Mouse (Mus musculus) embryonic facial prominence, embryonic 10.5 days (tissue): Measurements from ENCODE around the gene Cdk7. TPM values are rescaled to one million over a fixed set of nuclear protein-coding genes. Genes with fewer than 3 reads are reported as not detected.

Source experiments
- DNase-seq: peaks from one replicate; pipeline ENCODE4 v3.0.0-alpha.2; 2017; ENCODE audit warnings: low spot score
- H3K27ac ChIP-seq: fragments of 300-500 bp; sonication (generic); replicated peaks from 2 replicates; pipeline ENCODE4 v1.5.1; 2016; ENCODE audit warnings: mild to moderate bottlenecking
- H3K27me3 ChIP-seq: fragments of 300-500 bp; sonication (generic); replicated peaks from 2 replicates; pipeline ENCODE4 v1.6.1; 2016; ENCODE audit warnings: low read depth, mild to moderate bottlenecking; ENCODE audit not compliant: poor library complexity, severe bottlenecking
- H3K36me3 ChIP-seq: fragments of 300-500 bp; sonication (generic); replicated peaks from 2 replicates; pipeline ENCODE4 v1.6.1; 2016; ENCODE audit warnings: mild to moderate bottlenecking, moderate library complexity
- H3K4me1 ChIP-seq: fragments of 300-500 bp; sonication (generic); 2 replicates; pipeline ENCODE4 v1.6.1; 2016
- H3K4me3 ChIP-seq: fragments of 300-500 bp; sonication (generic); 2 replicates; pipeline ENCODE4 v1.5.1; 2016; ENCODE audit warnings: mild to moderate bottlenecking, moderate library complexity
- H3K9me3 ChIP-seq: fragments of 300-500 bp; sonication (generic); 2 replicates; pipeline ENCODE4 v1.6.1; 2016; ENCODE audit warnings: mild to moderate bottlenecking
- WGBS: fragments of 180-500 bp; shearing (Covaris S2); methylation state at CpG from one replicate; pipeline ENCODE4 v1.1.7; 2016; 5-methylcytosine and 5-hydroxymethylcytosine counted together
- polyA plus RNA-seq: library from polyadenylated mRNA; unstranded; fragments of >200 nt; fragmentation: Nextera tagmentation; extraction: Ambion mirVana; gene quantifications from 2 replicates; pipeline ENCODE4 v1.2.1, GENCODE M21; 2016

Gene Cdk7
- polyA plus RNA-seq, 1 experiment from 2014 or later, result 119 TPM

DNA sequence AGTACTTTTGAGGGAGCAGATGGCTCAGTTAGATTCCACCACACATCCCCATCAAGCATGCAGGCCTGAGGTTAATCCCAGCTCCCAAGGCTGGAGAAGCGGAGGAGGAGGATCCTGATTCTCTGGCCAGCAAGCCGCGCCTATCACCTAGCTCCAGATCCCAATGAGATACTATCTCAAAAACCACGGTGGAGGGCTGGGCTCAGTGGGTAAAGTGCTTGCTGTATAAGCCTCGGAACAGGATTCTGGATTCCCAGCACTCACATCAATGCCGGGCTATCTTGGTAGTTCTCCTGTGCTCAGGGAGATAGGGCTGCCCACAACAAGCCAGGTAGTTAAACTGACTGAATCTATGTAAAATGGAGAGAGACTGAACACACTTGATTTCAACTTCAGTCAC is 15.3 kb downstream of the Cdk7 start:
- DNase-seq, result no peak
- no peak overlapping the region for H3K4me3 ChIP-seq
- no peak overlapping the region for H3K27ac ChIP-seq
- WGBS, result 92% methylated on average over 6 of the region's 6 CpGs
- H3K27me3 ChIP-seq, result no peaks in the 10 kb centered on the region
- H3K36me3 ChIP-seq, result peaks cover 99% of the 10 kb centered on the region
- H3K9me3 ChIP-seq, result no peaks in the 10 kb centered on the region
- H3K4me1 ChIP-seq, result no peaks in the 10 kb centered on the region

GRCm38 (mm10) chr13:100706206-100706605 is 24.5 kb downstream of the Cdk7 start:
- H3K4me1 ChIP-seq, result no peaks in the 10 kb centered on the region
- H3K27me3 ChIP-seq, result no peaks in the 10 kb centered on the region
- no peak for DNase-seq
- no peak overlapping the region for H3K27ac ChIP-seq
- 97% methylated on average over 7 of the region's 7 CpGs for WGBS
- H3K9me3 ChIP-seq, result no peaks in the 10 kb centered on the region
- H3K4me3 ChIP-seq, result no peak overlapping the region
- H3K36me3 ChIP-seq, result peaks cover 99% of the 10 kb centered on the region

DNA sequence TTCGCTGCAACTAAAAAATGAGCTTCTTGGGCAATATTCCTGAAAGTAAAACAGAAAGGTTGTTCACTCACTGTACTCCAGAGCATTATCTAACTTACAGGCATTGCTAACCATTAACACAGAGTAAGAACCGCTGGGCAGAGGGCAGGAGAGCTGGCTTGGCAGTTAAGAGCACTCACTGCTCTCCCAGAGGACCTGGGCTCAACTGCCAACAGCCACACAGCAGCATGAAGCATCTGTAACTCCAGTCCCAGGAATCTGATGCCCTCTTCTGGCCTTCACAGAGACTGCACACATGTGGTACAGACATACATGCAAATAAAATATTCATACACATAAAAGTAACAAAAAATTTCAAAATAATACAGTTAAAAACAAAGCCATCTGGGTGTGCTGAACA is 27.3 kb downstream of the Cdk7 start:
- Histone ChIP-seq H3K36me3 (peaks cover 99% of the 10 kb centered on the region), H3K4me1 (no peaks in the 10 kb centered on the region), H3K27me3 (no peaks in the 10 kb centered on the region), H3K9me3 (no peaks in the 10 kb centered on the region), H3K27ac (no peak overlapping the region), H3K4me3 (no peak overlapping the region)
- no peak for DNase-seq
- WGBS, result 95% methylated on average over 2 of the region's 2 CpGs

GRCm38 (mm10) chr13:100698866-100699265 is 31.9 kb downstream of the Cdk7 start:
- Histone ChIP-seq H3K27ac (no peak overlapping the region), H3K9me3 (no peaks in the 10 kb centered on the region), H3K4me1 (no peaks in the 10 kb centered on the region), H3K4me3 (no peak overlapping the region), H3K36me3 (peaks cover 95% of the 10 kb centered on the region), H3K27me3 (no peaks in the 10 kb centered on the region)
- 96% methylated on average over 10 of the region's 10 CpGs for WGBS
- DNase-seq, result no peak

DNA sequence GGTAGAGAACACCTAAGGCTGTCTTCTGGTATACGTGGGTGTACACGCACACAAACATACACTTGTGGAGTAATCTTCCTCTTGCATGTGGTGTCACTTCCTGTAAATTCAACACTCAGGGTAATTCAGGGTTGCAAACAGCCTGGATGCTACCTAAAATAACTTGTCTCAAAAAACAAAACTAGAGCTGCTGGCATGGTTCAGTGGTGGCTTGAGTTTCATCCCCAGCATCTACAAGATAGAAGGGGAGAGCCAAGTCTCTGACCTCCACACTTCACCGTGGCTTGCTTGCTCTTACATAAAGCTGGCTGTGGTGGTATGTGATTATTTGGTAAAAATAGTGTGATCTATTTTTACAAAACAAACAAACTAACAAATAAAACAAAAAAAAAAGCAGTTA is 33.2 kb downstream of the Cdk7 start:
- Histone ChIP-seq H3K4me1 (no peaks in the 10 kb centered on the region), H3K36me3 (peaks cover 82% of the 10 kb centered on the region), H3K9me3 (no peaks in the 10 kb centered on the region), H3K4me3 (no peak overlapping the region), H3K27me3 (no peaks in the 10 kb centered on the region), H3K27ac (no peak overlapping the region)
- no peak for DNase-seq
- WGBS, result 92% methylated on average over 3 of the region's 3 CpGs

DNA sequence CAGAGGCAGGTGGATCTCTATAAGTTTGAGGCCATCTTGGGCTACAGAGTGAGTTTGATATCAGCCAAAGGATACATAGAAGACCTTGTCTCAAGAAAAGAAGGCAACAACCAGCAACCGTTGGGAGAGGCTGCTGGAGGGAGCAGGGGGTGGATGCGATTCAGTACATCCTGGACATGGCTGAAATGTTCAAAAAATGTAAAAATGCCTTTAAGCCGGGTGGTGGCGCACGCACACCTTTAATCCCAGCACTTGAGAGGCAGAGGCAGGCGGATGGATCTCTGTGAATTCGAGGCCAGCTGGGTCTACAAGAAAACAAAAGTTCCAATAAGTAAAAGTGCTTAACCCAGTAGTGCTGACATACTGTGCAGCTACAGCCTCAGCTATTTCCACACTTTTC is 43.2 kb downstream of the Cdk7 start:
- H3K36me3 ChIP-seq, result 0 out of 2 replicates have a peak, but pooled peaks cover 3% of the 10 kb centered on the region
- H3K27ac ChIP-seq, result no peak overlapping the region
- no peaks in the 10 kb centered on the region for H3K27me3 ChIP-seq
- WGBS, result 73% methylated on average over 7 of the region's 7 CpGs
- no peak for DNase-seq
- no peak overlapping the region for H3K4me3 ChIP-seq
- H3K4me1 ChIP-seq, result no peaks in the 10 kb centered on the region
- H3K9me3 ChIP-seq, result no peaks in the 10 kb centered on the region

DNA sequence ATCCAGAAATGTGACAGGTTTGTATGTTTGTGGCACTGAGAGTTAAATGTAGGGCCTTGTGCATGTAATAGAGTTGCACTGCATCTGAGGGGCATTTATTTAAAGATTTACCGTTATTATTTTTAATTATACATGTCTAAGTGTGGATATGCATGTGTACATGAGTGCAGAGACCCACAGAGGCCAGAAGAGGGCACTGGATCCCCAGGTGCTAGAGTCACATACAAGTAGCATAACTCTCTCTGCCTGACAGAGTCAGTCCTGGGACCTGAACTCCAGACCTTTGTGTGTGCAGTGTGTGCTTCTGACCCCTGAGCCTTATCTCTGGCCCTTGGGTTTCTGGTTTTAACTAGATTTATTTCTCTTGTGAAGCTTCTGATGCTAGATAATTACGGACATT is 46.4 kb downstream of the Cdk7 start:
- WGBS, result 72% methylated on average over 2 of the region's 2 CpGs
- Histone ChIP-seq H3K4me1 (no peaks in the 10 kb centered on the region), H3K27me3 (no peaks in the 10 kb centered on the region), H3K4me3 (no peak overlapping the region), H3K27ac (no peak overlapping the region), H3K9me3 (no peaks in the 10 kb centered on the region), H3K36me3 (no peaks in the 10 kb centered on the region)
- DNase-seq, result no peak

- no peaks in the 10 kb centered on the region for H3K9me3 ChIP-seq
- H3K4me3 ChIP-seq, result no peak overlapping the region
- WGBS, result 86% methylated on average over 2 of the region's 2 CpGs
- no peaks in the 10 kb centered on the region for H3K36me3 ChIP-seq
- H3K27ac ChIP-seq, result no peak overlapping the region
- no peaks in the 10 kb centered on the region for H3K27me3 ChIP-seq
- H3K4me1 ChIP-seq, result no peaks in the 10 kb centered on the region
- DNase-seq, result no peak
Observed at GRCm38 (mm10) chr13:100682837-100683236, 47.9 kb downstream of the Cdk7 start.

DNA sequence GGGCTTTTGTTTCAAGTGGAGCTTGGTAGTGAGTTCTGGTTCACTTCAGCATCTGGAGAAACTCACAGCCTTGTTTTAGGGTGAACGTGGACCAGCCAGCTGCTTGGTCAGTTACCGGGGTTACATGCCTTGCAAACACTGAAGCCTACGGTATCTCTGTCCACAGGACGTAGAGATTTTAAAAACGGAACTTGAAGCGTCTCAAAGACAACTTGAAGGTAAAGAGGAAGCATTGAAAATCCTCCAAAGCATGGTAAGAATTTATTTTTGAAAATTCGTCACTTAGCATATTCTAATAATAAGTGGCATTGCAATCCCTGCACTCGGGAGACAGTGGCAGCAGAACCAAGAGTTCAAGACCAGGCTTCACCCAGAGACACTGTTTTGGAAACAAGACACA is 49.1 kb downstream of the Cdk7 start:
- Histone ChIP-seq H3K4me1 (no peaks in the 10 kb centered on the region), H3K4me3 (no peak overlapping the region), H3K36me3 (no peaks in the 10 kb centered on the region), H3K9me3 (no peaks in the 10 kb centered on the region), H3K27ac (no peak overlapping the region), H3K27me3 (no peaks in the 10 kb centered on the region)
- DNase-seq, result no peak
- 88% methylated on average over 8 of the region's 8 CpGs for WGBS

- Histone ChIP-seq H3K4me3 (no peak overlapping the region), H3K27me3 (no peaks in the 10 kb centered on the region), H3K9me3 (no peaks in the 10 kb centered on the region), H3K4me1 (no peaks in the 10 kb centered on the region), H3K36me3 (no peaks in the 10 kb centered on the region), H3K27ac (no peak overlapping the region)
- DNase-seq, result no peak
- 86% methylated on average over 15 of the region's 15 CpGs for WGBS
Observed at GRCm38 (mm10) chr13:100675936-100676635, 54.7 kb downstream of the Cdk7 start.

- H3K9me3 ChIP-seq, result no peaks in the 10 kb centered on the region
- DNase-seq, result no peak
- WGBS, result 57% methylated on average over 9 of the region's 9 CpGs
- H3K36me3 ChIP-seq, result peaks cover 20% of the 10 kb centered on the region
- H3K4me1 ChIP-seq, result no peaks in the 10 kb centered on the region; the same call in 1 of the 2 replicates
- H3K4me3 ChIP-seq, result peak overlapping the region; percentile 77
- H3K27ac ChIP-seq, result peak overlapping the region; percentile 89; the same call in 1 of the 2 replicates
- no peaks in the 10 kb centered on the region for H3K27me3 ChIP-seq
Observed at GRCm38 (mm10) chr13:100670181-100670741, 60.5 kb downstream of the Cdk7 start.

DNA sequence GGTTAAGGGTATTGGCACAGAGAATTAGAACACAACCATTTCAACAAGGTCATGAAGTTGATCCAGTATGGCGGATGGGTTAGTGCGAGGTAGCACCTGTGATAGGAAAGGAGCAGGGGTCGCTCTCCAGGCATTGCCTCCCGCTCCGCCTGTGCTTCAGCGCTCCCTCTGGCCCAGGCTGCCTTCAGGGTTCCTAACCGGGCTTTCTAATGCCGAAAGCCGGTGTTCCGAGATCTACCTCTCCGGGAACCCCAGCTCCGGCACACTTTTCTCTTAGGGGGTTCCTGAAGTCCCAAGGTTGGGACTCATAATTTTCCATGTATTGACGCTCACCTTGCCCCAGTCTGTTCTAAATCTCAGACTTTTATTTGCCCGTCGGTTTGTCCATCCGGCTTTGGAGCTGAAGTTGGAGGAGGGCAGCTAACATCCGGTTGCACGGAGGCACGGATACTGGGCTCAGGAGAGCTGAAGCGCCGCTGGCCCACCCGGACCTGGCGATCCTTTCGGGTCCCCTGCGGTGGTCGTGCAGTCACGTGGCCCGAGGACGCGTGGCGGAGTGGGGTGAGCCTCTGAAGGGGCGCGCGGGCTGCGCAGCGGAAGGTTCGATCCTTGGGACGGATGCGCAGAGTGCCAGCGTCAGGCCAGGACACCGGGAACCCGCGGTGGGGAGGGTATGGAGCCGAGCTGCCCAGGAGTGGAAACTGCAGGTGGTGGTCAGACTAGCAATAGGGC is 61.3 kb downstream of the Cdk7 start, which contains the start of gene Ccdc125:
Gene Ccdc125, plus strand, starts transcription at position 427 of the 732 bp plus-strand sequence.
- peak within 1 kb of the TSS; percentile 89 for H3K27ac ChIP-seq
- under 1% methylated on average over 44 of the region's 44 CpGs for WGBS
- DNase-seq, result peak; percentile 77
- peaks cover 25% of the 10 kb centered on the region for H3K36me3 ChIP-seq
- H3K9me3 ChIP-seq, result no peaks in the 10 kb centered on the region
- H3K27me3 ChIP-seq, result no peaks in the 10 kb centered on the region
- no peaks in the 10 kb centered on the region; the same call in 1 of the 2 replicates for H3K4me1 ChIP-seq
- peak within 1 kb of the TSS; percentile 77 for H3K4me3 ChIP-seq
